Mouse (Mus musculus): ENCODE results near the gene Ddx31.

- TF ChIP-seq CTCF (IDR thresholded peaks at IDR 0.05; ENCODE audit: control insufficient read depth, insufficient read depth, insufficient read length): no peak
- TF ChIP-seq MAX (IDR thresholded peaks at IDR 0.05): no peak
- TF ChIP-seq USF1 (IDR thresholded peaks at IDR 0.05; ENCODE audit: low read depth): no peak
These were observed 31.4 kb upstream of the Ddx31 start for GRCm38 (mm10) chr2:28808841-28809240.
